Mouse (Mus musculus): ENCODE data around the gene Fastkd2.

Gene Fastkd2

DNA sequence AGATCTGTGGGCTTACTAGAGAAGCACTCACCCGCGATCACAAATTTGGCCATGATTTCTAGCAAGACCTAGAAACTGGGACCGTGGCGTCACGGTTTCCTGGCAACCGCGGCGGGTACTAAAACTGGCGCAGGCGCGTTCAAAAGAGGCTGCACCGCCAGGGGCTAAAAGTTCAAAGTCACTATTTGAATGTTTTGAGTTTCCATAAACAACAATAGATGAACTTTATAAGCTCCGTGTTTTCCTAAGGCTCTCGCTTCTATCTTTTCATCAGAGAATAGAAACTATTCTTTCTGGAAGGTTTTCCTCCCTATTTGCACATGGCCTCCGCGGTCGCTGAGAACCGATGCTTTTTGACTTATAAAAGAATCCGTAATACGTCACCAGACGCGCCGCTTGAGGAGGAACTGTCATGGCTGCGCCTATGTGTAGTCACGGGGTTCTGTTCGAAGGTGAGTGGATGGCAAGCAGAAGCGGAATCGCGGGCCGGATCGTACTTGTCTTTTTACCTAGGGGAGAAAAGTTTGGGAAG is at the start of gene Fastkd2, which contains the start of gene Mdh1b:
Gene Fastkd2 (plus strand): TSS at position 375 of the 532 bp plus-strand sequence.
Gene Mdh1b (minus strand): TSS at position 79 of the 532 bp plus-strand sequence.
- DNase-seq (ENCODE audit: low spot score): peak; percentile 80

DNA sequence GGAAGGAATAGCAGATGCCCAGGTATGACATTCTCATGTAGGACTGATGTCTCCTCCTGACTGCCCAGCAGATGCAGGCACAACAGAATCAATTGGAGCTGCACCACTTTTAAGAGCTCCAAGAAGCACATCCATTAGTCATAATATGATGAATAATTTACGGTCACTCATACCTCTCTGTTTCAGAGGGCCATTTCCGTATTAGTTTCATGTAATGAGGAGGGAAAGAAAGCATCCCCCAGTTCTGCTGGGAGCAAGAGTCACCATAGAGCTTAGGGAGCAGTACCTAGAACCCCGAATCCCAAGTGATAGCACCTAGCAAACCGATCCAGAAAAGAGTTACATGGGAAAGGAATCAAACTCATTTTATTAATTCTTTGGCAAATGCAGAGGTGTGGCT is 43.6 kb upstream of the Fastkd2 start, which contains the start of gene Dytn:
Gene Dytn (minus strand): TSS at position 101 of the 400 bp plus-strand sequence.
- no peak for DNase-seq (ENCODE audit: low spot score)

DNA sequence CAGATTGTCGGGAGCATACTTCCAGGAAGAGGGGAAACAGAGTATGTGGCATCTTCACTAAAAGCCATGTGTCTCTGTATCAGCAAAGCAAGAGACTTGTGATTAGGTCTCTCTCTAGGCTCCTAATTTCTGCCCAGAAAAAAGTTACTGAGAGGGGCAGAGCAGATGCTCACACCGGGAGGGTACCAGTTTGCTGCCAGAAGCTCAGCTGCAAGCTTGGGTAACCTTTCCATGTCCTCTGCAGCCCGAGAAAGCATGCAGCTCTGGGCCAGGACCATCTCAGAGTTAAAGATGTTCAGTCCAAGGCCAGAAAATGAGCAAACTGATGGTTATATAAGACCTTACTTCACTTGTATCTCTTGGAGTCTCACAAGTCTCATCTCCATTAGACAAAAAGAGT is 33.6 kb upstream of the Fastkd2 start:
- DNase-seq (ENCODE audit: low spot score): no peak

DNA sequence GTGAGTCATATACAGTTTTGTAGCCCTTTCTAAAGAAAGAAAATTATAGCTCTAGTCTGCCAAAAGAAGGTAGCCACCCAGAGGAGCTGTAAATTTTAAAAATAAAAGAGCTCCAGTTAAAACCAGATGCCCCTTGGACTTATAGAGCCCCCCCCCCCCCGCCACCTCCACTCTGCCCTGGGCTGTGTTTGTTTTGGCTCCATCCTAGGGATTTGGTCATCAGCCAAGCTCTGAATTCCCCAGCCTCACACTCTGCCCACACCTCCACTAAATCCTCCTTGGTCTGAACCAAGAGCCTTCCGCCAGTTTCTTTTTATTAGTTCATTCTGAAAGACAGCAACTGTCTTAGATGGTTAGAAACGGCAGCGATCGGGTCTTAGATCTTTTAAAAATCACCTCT is 24.7 kb upstream of the Fastkd2 start:
- DNase-seq (ENCODE audit: low spot score): no peak

DNA sequence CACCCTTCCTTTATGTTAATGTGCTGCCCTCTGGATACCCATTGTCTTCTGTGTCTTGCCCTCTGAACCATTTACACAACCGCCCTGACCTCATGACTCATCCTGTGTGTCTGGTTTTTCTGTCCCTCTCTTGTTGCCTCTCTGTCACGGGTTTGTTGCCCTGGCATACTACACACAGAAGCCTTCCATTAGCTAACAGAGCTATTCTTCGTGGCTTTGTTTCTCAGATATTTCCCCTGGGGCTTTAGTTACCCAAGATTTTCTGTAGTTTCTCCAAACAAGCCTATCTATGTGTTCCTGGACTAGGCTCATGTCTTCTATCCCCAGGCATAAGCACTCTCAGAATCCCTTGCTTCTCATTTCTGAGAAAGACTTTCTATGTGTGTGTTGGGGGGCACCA is 21.5 kb upstream of the Fastkd2 start:
- DNase-seq (ENCODE audit: low spot score): no peak

DNA sequence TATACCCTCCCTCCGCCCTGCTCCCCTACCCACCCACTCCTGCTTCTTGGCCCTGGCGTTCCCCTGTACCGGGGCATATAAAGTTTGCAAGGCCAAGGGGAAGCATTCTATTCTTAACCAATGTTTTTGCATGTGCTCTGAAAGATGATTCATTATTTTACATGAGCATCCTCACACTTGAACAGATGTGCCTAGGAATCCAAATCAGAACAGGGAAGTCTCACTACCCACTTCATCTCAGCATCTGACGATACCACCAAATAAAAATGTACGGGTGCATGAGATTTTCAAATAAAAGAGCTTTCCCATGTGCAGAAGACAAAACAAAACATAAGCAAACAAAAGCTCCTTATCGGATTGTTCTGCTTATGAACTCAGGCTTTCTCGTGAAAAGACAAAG is 10.3 kb upstream of the Fastkd2 start:
- DNase-seq (ENCODE audit: low spot score): no peak

DNA sequence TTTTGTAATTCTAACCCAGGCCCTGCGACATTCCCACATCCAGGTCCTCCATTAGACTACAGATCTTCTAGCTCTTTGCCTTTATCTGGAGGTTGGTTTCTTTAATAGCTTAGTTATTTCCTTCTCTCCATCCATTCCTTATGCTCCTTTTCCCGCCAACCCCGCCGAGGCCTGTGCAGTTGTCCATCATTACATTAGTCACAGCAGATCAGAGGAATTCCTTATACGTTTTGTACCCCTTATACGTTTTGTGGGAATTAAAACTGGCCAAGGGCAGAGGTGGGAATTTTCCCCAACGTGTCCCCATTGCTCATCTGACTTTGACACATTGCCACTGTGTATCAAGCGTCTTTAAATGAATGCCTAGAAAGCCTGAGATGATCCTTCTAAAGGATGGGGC is 618 bp upstream of the Fastkd2 start:
- DNase-seq (ENCODE audit: low spot score): no peak

DNA sequence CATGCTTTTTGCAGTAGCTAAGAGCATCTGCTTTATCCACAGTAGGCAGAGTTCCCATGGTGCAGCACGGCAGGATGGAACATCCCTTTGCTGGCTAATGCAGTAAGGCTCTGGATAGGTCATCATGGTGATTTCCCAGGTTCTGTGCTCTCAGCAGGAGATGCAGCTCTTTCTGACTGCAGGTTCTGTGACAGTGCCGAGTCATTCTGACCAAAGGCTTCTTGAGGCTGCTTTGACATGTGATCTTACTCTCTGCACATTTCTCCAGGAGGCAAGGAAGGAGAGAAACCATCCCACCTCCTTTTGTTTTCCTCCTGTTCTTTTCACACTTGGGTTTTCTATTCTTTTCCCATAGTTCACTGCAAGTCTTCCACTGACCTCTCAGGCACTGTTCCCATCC is 25.6 kb downstream of the Fastkd2 start:
- DNase-seq (ENCODE audit: low spot score): no peak

DNA sequence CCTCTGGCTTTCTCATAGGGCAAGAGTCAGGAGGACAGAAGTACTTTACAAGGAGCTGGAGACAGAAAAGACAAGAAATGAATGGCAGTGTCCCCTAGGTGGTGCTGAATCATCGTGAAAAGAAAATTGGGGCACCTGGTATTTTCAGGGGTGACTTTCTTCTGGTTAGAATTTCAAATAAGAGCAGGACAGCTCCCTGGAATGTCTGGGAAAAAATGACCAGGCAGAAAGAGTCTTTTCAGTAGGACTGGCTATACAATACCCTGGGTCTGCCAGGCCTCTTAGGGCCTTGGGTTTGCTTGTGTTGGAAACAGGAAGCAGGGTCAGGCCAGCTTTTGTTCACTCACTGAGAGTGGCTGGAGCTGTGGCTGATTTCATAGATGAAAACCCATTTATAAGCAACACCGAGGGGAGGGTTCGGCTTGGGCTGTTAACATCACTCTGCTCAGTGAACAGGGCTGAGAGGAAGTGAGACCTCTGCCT is 32.8 kb downstream of the Fastkd2 start:
- no peak for DNase-seq (ENCODE audit: low spot score)

DNA sequence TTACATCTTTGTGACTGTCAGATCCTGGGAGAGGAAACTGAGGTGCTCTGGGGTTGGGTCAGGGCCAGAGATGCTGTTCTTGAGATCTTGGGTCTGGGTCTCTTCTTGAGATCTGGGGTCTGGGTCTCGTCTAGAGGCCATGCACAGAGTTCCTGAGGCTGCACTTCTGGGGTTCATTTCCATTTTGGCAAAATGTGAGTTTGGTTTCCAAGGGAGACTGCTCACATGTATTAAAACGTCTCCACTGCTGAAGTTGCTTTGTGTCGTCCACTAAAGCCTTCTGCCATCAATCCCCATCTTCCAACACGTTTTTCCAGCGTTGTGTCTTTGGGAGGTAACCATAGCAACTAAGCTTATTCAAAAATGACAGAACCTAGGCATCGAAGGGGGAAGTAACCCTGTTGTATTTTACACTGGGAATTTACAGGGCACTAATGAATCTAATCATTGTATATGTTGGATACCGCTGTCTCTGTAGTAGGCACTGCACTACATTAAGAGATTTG is 33.5 kb downstream of the Fastkd2 start:
- DNase-seq (ENCODE audit: low spot score): no peak

DNA sequence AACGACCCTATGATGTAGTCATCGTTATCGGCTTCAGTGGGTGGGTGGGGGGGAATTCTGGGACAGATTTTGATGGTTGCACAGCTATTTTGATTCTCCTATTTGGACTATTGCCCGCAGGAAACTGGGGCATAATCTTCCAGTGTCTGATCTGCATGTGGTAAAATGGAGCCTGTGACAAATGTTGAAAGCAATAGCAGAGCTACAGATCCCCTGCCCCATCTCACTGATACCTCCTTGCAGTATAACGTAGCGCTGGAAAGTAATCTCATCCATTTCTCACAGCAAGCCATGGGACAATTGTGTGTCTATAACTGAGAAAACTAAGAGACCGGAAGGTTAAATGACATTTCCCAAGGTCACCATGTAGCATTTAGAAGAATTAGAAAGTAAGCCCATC is 34.0 kb downstream of the Fastkd2 start:
- no peak for DNase-seq (ENCODE audit: low spot score)

DNA sequence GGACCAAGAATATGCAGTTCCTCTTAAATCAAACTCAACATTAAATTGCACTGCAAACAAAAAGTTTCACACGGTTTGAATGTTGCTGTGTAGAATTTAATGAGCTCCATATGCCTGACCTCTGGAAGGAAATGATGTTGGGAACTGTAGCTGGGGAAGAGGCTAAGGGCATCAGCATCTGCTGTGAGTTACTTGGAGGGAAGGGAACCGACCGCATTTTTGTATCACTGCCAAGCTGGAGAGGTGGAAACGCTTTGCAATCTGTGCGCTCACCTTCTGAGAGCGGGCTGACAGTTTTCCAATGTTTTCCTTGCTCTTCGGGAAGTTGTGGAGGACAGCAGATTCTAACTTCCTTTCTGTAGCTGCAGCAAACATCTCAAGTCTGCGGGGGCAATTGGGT is 37.7 kb downstream of the Fastkd2 start:
- no peak for DNase-seq (ENCODE audit: low spot score)

DNA sequence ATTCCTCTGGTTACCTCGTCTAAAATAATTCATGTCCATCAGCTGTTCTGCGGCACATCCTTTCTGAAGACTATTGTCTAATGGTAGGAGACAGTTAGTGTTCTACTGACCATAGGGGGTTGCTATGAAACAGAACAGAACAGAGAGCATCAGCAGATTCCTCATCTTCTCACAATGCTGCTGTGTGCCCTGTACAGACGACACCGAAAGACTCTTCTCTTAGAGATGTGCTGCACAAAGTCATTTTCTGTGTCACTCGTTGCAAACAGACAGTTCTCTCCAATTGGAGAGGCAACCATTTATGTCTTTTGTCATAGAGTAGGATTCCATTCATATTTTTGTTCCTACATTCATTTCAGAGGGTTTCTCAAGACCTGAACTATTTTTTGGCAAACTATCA is 38.8 kb downstream of the Fastkd2 start, which contains the start of gene 4933402D24Rik:
Gene 4933402D24Rik (minus strand): TSS at position 101 of the 400 bp plus-strand sequence.
- no peak for DNase-seq (ENCODE audit: low spot score)

DNA sequence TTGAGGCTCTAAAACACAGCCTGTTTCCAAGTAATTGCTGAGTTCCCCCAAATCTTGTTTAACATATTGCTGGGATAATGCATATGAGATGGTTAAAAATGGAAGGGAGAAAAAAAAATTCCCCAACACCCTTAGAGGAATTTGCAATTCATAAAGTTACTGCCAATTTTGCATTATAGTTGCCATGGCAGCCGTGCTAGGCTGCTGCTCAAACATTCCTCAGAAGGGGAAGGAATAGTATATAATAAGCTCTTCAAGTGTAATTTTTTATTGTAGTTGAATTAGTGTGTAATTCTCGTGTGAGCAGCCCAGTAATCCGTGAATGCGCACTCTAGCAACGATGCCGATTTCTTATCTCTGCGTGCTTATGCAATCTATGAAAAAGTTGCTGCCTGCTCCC is 39.9 kb downstream of the Fastkd2 start:
- no peak for DNase-seq (ENCODE audit: low spot score)

DNA sequence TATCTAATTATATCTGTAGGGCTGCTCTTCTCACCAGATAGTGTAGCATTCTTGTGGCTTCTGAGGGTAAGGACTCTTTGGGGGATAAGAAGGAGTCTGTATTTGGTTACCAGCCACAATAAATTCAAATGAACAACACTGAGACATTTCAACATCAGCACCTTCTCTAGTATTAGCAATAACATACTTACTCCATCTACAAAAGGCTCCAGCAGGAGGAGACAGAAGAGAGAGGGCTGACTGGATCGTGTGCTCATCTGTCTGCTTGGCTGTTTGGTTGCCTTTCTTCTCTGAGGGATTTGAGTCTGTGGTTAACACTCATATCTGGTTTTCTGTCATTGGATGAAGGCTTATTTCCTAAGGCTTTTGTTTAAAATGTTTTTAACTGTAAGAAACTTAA is 46.0 kb downstream of the Fastkd2 start:
- DNase-seq (ENCODE audit: low spot score): no peak

DNA sequence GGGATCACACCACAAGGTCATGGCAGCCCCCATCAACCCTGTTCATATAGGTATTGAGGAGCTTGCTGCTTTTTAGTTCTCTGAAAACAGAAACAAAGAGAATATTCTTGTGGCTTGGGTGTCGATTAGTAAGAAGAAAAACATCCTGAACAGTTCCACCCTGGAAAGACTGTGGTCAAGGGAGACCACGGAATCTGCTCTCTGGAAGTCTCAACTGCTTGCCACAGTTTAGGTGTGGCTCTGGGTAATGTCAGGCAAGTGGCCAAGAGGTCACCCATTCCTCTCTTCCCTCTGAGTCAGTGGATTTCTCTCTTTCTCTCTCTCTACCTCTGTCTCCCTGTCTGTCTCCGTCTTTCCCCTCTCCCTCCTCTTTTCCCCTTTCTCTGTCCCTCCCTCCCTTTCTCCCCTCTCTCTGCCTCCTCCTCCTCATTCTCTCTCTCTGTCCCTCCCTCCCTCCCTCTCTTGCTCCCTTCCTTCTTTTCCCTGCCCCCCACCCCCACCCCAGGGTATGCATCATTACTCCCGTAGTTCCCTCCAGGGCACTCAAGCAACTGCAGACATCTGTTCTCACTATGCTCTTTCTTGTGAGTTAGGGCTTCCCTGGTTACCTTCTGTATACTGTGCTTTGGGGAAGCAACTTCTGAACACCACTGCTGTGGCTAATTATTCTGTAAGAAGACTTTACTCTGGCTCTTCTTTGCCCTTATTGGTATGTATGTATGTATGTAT is 46.7 kb downstream of the Fastkd2 start:
- DNase-seq (ENCODE audit: low spot score): no peak

DNA sequence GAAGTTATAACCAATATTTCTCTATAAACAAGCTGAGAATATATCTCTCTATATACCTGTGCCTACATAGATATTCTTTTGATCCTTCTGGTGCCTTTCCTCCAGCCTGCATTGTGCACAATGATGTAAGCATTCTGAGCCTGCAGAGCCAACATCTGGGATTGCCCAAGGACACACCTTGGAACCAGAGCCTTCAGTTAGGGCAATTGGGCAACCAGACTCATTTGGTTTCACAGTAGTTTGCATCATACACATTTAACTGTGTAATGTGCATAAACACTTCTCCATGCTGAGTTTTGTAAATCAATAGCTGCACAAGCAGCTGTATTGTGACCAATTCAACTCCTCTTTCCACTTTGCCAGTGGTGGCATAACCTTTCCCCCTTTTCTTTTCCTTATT is 63.9 kb downstream of the Fastkd2 start:
- no peak for DNase-seq (ENCODE audit: low spot score)
